Mouse (Mus musculus): Measurements from ENCODE around the gene Dpf1.

GRCm38 (mm10) chr7:29341722-29342121, 38.0 kb downstream of the Dpf1 start:
- no peak for TF ChIP-seq CTCF (IDR thresholded peaks at IDR 0.05; ENCODE audit: low read depth)
- no peak for TF ChIP-seq EP300 (optimal IDR thresholded peaks at IDR 0.05)
